In genomic region chr6:51880778-51881177, GRCm38 (mm10) we compare ENCODE assay signal across 11 mouse cellular contexts.
A peak's percentile ranks its signal among the peaks of the same experiment; 100 is the strongest.
DNase-seq lines count a peak whose midpoint lies in the region; ATAC-seq lines count a peak whose summit lies in the region.
"Had no signal": no experiment of that assay in that cellular context is flagged by ENCODE, and none has a peak within 500 bp of the region (broad histone marks: within the 10 kb centered on the region; RNA-seq: fewer than 3 reads in every experiment).

No protein-coding gene starts in this region.

- ATAC-seq in heart, embryonic 11.5 days (replicated peaks; ENCODE audit: insufficient number of reproducible peaks, low FRiP score, low TSS enrichment) = no peak

- DNase-seq in heart, postnatal 14 days = no peak
- DNase-seq in embryonic facial prominence, embryonic 10.5 days (ENCODE audit: low spot score) = no peak
- peak; percentile 37 to 50 for DNase-seq in kidney, postnatal 4 days
- DNase-seq in testis, postnatal 10 days (ENCODE audit: low spot score) = no peak
- DNase-seq in gastrocnemius, adult 18-20 months (ENCODE audit: low spot score) = no peak
- DNase-seq in embryo, embryonic 9.5 days (ENCODE audit: extremely low spot score) = no peak
- DNase-seq: cerebellum, adult 9-11 months; gastrocnemius, postnatal 10 days had no signal

- no peak overlapping the region for H3K9ac ChIP-seq in heart, embryonic 11.5 days (ENCODE audit: low read depth, low read length)

- 40% methylated on average over 6 of the region's 6 CpGs for WGBS in heart, embryonic 11.5 days (ENCODE audit: insufficient replicate concordance)
- whole genome bisulfite sequencing in embryonic facial prominence, embryonic 10.5 days = 62% methylated on average over 6 of the region's 6 CpGs

- H3K4me3 ChIP-seq in heart, embryonic 11.5 days (ENCODE audit: low read depth, low read length) = no peak overlapping the region
- no peak overlapping the region for H3K4me3 ChIP-seq in embryonic facial prominence, embryonic 10.5 days
- peak overlapping the region; percentile 84 for H3K4me3 ChIP-seq in megakaryocyte, embryonic 14.5 days (replicated peaks)

- H3K9me3 ChIP-seq in heart, embryonic 11.5 days (replicated peaks; ENCODE audit: control insufficient read depth, low read length) = no peaks in the 10 kb centered on the region
- no peaks in the 10 kb centered on the region for H3K9me3 ChIP-seq in embryonic facial prominence, embryonic 10.5 days
- no peaks in the 10 kb centered on the region for H3K9me3 ChIP-seq in megakaryocyte, embryonic 14.5 days

- H3K27me3 ChIP-seq in heart, embryonic 11.5 days (ENCODE audit: control insufficient read depth, insufficient read depth, low read length) = no peaks in the 10 kb centered on the region
- H3K27me3 ChIP-seq in embryonic facial prominence, embryonic 10.5 days (replicated peaks; ENCODE audit: low read depth, poor library complexity, severe bottlenecking) = peaks cover 5% of the 10 kb centered on the region
- no peaks in the 10 kb centered on the region for H3K27me3 ChIP-seq in megakaryocyte, embryonic 14.5 days (replicated peaks)
- H3K27me3 ChIP-seq: CH12.LX had no signal

- intact Hi-C loops in heart, postnatal 14 days (cut with DNase I) = no loop called here

- H3K36me3 ChIP-seq in heart, embryonic 11.5 days (ENCODE audit: control insufficient read depth, insufficient read depth, low read length) = no peaks in the 10 kb centered on the region
- H3K36me3 ChIP-seq in embryonic facial prominence, embryonic 10.5 days (replicated peaks) = no peaks in the 10 kb centered on the region
- peaks cover 58% of the 10 kb centered on the region for H3K36me3 ChIP-seq in megakaryocyte, embryonic 14.5 days (replicated peaks; ENCODE audit: low read length)

- H3K4me2 ChIP-seq in heart, embryonic 11.5 days = 0 out of 2 replicates have a peak overlapping the region, but pooled peaks have one; percentile 7

- H3K4me1 ChIP-seq in heart, embryonic 11.5 days (ENCODE audit: control insufficient read depth, insufficient read depth, low read length) = peaks cover 18% of the 10 kb centered on the region
- peaks cover 13% of the 10 kb centered on the region for H3K4me1 ChIP-seq in embryonic facial prominence, embryonic 10.5 days
- H3K4me1 ChIP-seq in megakaryocyte, embryonic 14.5 days = peaks cover 72% of the 10 kb centered on the region

- peak overlapping the region; percentile 78 for H3K27ac ChIP-seq in heart, embryonic 11.5 days (ENCODE audit: low read depth, low read length)
- peak overlapping the region; percentile 67 for H3K27ac ChIP-seq in embryonic facial prominence, embryonic 10.5 days (replicated peaks)

Comparison
In these comparisons a context has a peak if more than half of its experiments do, and no peak if none do; other contexts are left out.
1. DNase-seq: peak in kidney, postnatal 4 days (2 of 2); none in heart, postnatal 14 days (0 of 2), embryonic facial prominence, embryonic 10.5 days (single experiment), testis, postnatal 10 days (single experiment), gastrocnemius, adult 18-20 months (single experiment) and embryo, embryonic 9.5 days (single experiment).